Mouse (Mus musculus) bone marrow macrophage, adult 2 months (primary cell): ENCODE results near the gene Slc25a16.

Experiments
- CTCF ChIP-seq: IDR thresholded peaks from 2 replicates; pipeline ENCODE4 v1.5.1; 2012; ENCODE audit warnings: low read depth, mild to moderate bottlenecking, low read length, moderate library complexity
- POLR2A ChIP-seq: IDR thresholded peaks from 2 replicates; pipeline ENCODE4 v1.6.1; 2012; ENCODE audit warnings: mild to moderate bottlenecking, low read depth, low read length, borderline replicate concordance

GRCm38 (mm10) chr10:62878056-62878455 is 42.4 kb upstream of the Slc25a16 start:
- TF ChIP-seq POLR2A = no peak
- no peak for TF ChIP-seq CTCF
